In genomic region chr16:84394895-84395294, GRCm38 (mm10) we compare ENCODE assay signal across 26 mouse cellular contexts.
A peak's percentile ranks its signal among the peaks of the same experiment; 100 is the strongest.
DNase-seq lines count a peak whose midpoint lies in the region; ATAC-seq lines count a peak whose summit lies in the region.
"Had no signal": no experiment of that assay in that cellular context is flagged by ENCODE, and none has a peak within 500 bp of the region (broad histone marks: within the 10 kb centered on the region; RNA-seq: fewer than 3 reads in every experiment).

No protein-coding gene starts in this region.

- H3K4me2 ChIP-seq in heart, embryonic 15.5 days = no peak overlapping the region
- no peak overlapping the region for H3K4me2 ChIP-seq in midbrain, embryonic 14.5 days (ENCODE audit: low read length)
- no peak overlapping the region for H3K4me2 ChIP-seq in midbrain, embryonic 11.5 days
- H3K4me2 ChIP-seq: embryonic facial prominence, embryonic 15.5 days; heart, embryonic 11.5 days; hindbrain, embryonic 14.5 days had no signal

- DNase-seq in heart, postnatal 10 days = no peak
- DNase-seq in midbrain, embryonic 14.5 days = no peak
- DNase-seq in midbrain, embryonic 11.5 days (ENCODE audit: low spot score, missing footprints) = no peak
- DNase-seq: adrenal gland, adult 2 months; adrenal gland, postnatal 14 days; B cell, adult 2 months; cerebellum, adult 11 months; cerebellum, adult 2 months; cerebellum, adult 9-11 months; forebrain, postnatal 0 days; gastrocnemius, adult 2 months; gastrocnemius, postnatal 14 days; heart, adult 11 months; heart, postnatal 14 days; heart, postnatal 4 days had no signal

- no peak overlapping the region for H3K27ac ChIP-seq in heart, embryonic 15.5 days
- H3K27ac ChIP-seq in midbrain, embryonic 14.5 days (replicated peaks; ENCODE audit: low read depth, low read length) = no peak overlapping the region
- H3K27ac ChIP-seq in midbrain, embryonic 11.5 days (ENCODE audit: low read depth, low read length) = no peak overlapping the region
- H3K27ac ChIP-seq: embryonic facial prominence, embryonic 15.5 days; gastrocnemius, adult 2 months; hindbrain, embryonic 14.5 days; hindbrain, postnatal 0 days had no signal

- H3K9ac ChIP-seq in heart, embryonic 15.5 days = no peak overlapping the region
- no peak overlapping the region for H3K9ac ChIP-seq in midbrain, embryonic 14.5 days (replicated peaks; ENCODE audit: low read length)
- no peak overlapping the region for H3K9ac ChIP-seq in midbrain, embryonic 11.5 days (ENCODE audit: low read length)
- H3K9ac ChIP-seq: embryonic facial prominence, embryonic 15.5 days; forebrain, postnatal 0 days; hindbrain, embryonic 14.5 days had no signal

- H3K9me3 ChIP-seq in heart, embryonic 15.5 days (replicated peaks) = no peaks in the 10 kb centered on the region
- peaks cover 18% of the 10 kb centered on the region for H3K9me3 ChIP-seq in megakaryocyte, embryonic 14.5 days
- H3K9me3 ChIP-seq in midbrain, embryonic 14.5 days (ENCODE audit: control insufficient read depth, low read length) = no peaks in the 10 kb centered on the region
- H3K9me3 ChIP-seq in midbrain, embryonic 11.5 days (ENCODE audit: control insufficient read depth, low read length) = no peaks in the 10 kb centered on the region
- H3K9me3 ChIP-seq: embryonic facial prominence, embryonic 15.5 days had no signal

- WGBS in heart, embryonic 15.5 days = 73% methylated on average over 3 of the region's 3 CpGs
- WGBS in midbrain, embryonic 14.5 days = 89% methylated on average over 3 of the region's 3 CpGs
- 87% methylated on average over 3 of the region's 3 CpGs for WGBS in midbrain, embryonic 11.5 days

- 0 out of 2 replicates have a peak, but pooled peaks have one; percentile 10 for ATAC-seq in heart, embryonic 15.5 days (replicated peaks; ENCODE audit: insufficient number of reproducible peaks, insufficient read depth, low FRiP score, low read depth)
- ATAC-seq in megakaryocyte, adult 5-6 weeks (ENCODE audit: poor library complexity, severe bottlenecking) = no peak
- peak; percentile 31; the same call in 1 of the 2 replicates for ATAC-seq in midbrain, embryonic 14.5 days (ENCODE audit: low FRiP score, low TSS enrichment)
- ATAC-seq in midbrain, embryonic 11.5 days (ENCODE audit: low FRiP score) = no peak
- 0 out of 2 replicates have a peak, but pooled peaks have one; percentile 31 for ATAC-seq in monocyte, adult 5-6 weeks (replicated peaks; ENCODE audit: insufficient number of reproducible peaks, low FRiP score, low TSS enrichment, poor library complexity, severe bottlenecking)
- ATAC-seq: forebrain, embryonic 14.5 days; forebrain, postnatal 0 days; hindbrain, postnatal 0 days had no signal

- no peaks in the 10 kb centered on the region for H3K36me3 ChIP-seq in heart, embryonic 15.5 days
- no peaks in the 10 kb centered on the region for H3K36me3 ChIP-seq in megakaryocyte, embryonic 14.5 days (replicated peaks; ENCODE audit: low read length)
- no peaks in the 10 kb centered on the region for H3K36me3 ChIP-seq in midbrain, embryonic 14.5 days (ENCODE audit: control insufficient read depth, insufficient read depth, low read length)
- H3K36me3 ChIP-seq in midbrain, embryonic 11.5 days (ENCODE audit: control insufficient read depth, insufficient read depth, low read length) = no peaks in the 10 kb centered on the region
- H3K36me3 ChIP-seq: embryonic facial prominence, embryonic 15.5 days; G1E had no signal

- intact Hi-C loops in heart, postnatal 10 days (cut with DNase I) = no loop called here

- no peaks in the 10 kb centered on the region for H3K27me3 ChIP-seq in heart, embryonic 15.5 days
- H3K27me3 ChIP-seq in megakaryocyte, embryonic 14.5 days (replicated peaks) = no peaks in the 10 kb centered on the region
- no peaks in the 10 kb centered on the region for H3K27me3 ChIP-seq in midbrain, embryonic 14.5 days (ENCODE audit: control insufficient read depth, insufficient read depth, low read length)
- H3K27me3 ChIP-seq in midbrain, embryonic 11.5 days (ENCODE audit: control insufficient read depth, insufficient read depth, low read length) = no peaks in the 10 kb centered on the region
- H3K27me3 ChIP-seq: CH12.LX; embryonic facial prominence, embryonic 15.5 days had no signal

- no peak overlapping the region for H3K4me3 ChIP-seq in heart, embryonic 15.5 days
- H3K4me3 ChIP-seq in megakaryocyte, embryonic 14.5 days (replicated peaks) = peak overlapping the region; percentile 5
- H3K4me3 ChIP-seq in midbrain, embryonic 14.5 days (replicated peaks; ENCODE audit: low read depth, low read length) = no peak overlapping the region
- no peak overlapping the region for H3K4me3 ChIP-seq in midbrain, embryonic 11.5 days (ENCODE audit: low read depth, low read length)
- H3K4me3 ChIP-seq: embryonic facial prominence, embryonic 15.5 days; gastrocnemius, adult 2 months had no signal

- no peaks in the 10 kb centered on the region for H3K4me1 ChIP-seq in heart, embryonic 15.5 days (replicated peaks)
- H3K4me1 ChIP-seq in megakaryocyte, embryonic 14.5 days = no peaks in the 10 kb centered on the region
- no peaks in the 10 kb centered on the region for H3K4me1 ChIP-seq in midbrain, embryonic 14.5 days (ENCODE audit: control insufficient read depth, insufficient read depth, low read length)
- H3K4me1 ChIP-seq in midbrain, embryonic 11.5 days (ENCODE audit: control insufficient read depth, insufficient read depth, low read length) = no peaks in the 10 kb centered on the region
- H3K4me1 ChIP-seq: embryonic facial prominence, embryonic 15.5 days had no signal

Comparison
In these comparisons a context has a peak if more than half of its experiments do, and no peak if none do; other contexts are left out.
1. ATAC-seq: peak in heart, embryonic 15.5 days (single experiment), midbrain, embryonic 14.5 days (single experiment) and monocyte, adult 5-6 weeks (single experiment); none in megakaryocyte, adult 5-6 weeks (single experiment) and midbrain, embryonic 11.5 days (single experiment).